ENCODE assay signal across 16 mouse cellular contexts in the genomic region with DNA sequence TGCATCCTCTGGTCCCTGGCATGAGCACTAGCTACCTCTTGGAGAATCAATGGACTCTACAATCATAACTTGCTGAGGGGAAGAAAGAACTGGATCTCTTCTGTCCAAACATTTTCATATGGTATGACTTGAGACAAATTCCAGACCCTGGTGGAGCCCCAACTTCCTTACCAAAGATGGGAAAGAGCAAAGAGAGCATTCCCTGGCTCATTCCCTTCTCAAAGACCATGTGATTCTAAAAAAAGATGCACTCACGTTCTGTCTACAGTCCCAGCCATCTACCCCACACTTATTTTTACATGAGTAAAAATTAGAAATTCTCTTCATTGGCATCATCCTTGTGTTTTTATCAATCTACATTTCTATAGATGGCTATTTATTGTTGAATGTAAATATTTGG.
"Had no signal": no experiment of that assay in that cellular context is flagged by ENCODE, and none has a peak within 500 bp of the region (broad histone marks: within the 10 kb centered on the region; RNA-seq: fewer than 3 reads in every experiment).

No protein-coding gene starts in this region.

- H3K4me1 ChIP-seq: neural tube, embryonic 12.5 days; neural tube, embryonic 13.5 days; neural tube, embryonic 15.5 days; stomach, embryonic 15.5 days had no signal

- H3K9me3 ChIP-seq: neural tube, embryonic 12.5 days; neural tube, embryonic 13.5 days; neural tube, embryonic 15.5 days; stomach, embryonic 15.5 days had no signal

- H3K4me2 ChIP-seq: neural tube, embryonic 12.5 days; neural tube, embryonic 13.5 days; neural tube, embryonic 15.5 days; stomach, embryonic 15.5 days had no signal

- H3K27me3 ChIP-seq: neural tube, embryonic 12.5 days; neural tube, embryonic 13.5 days; neural tube, embryonic 15.5 days; stomach, embryonic 15.5 days had no signal

- DNase-seq: retina, postnatal 1 day; right cerebral cortex, adult 18-20 months; right cerebral cortex, postnatal 14 days; right cerebral cortex, postnatal 25 days; right cerebral cortex, postnatal 4 days; spleen, adult 18-20 months; thymus, adult 18-20 months; thymus, adult 2 months; thymus, postnatal 14 days; thymus, postnatal 25 days; thymus, postnatal 36 days; thymus, postnatal 4 days had no signal

- H3K36me3 ChIP-seq: neural tube, embryonic 12.5 days; neural tube, embryonic 13.5 days; neural tube, embryonic 15.5 days; stomach, embryonic 15.5 days had no signal

- H3K27ac ChIP-seq: neural tube, embryonic 12.5 days; neural tube, embryonic 13.5 days; neural tube, embryonic 15.5 days; stomach, embryonic 15.5 days had no signal

- H3K4me3 ChIP-seq: neural tube, embryonic 12.5 days; neural tube, embryonic 13.5 days; neural tube, embryonic 15.5 days; stomach, embryonic 15.5 days had no signal

- H3K9ac ChIP-seq: neural tube, embryonic 12.5 days; neural tube, embryonic 13.5 days; neural tube, embryonic 15.5 days; stomach, embryonic 15.5 days had no signal
